In the genomic region with DNA sequence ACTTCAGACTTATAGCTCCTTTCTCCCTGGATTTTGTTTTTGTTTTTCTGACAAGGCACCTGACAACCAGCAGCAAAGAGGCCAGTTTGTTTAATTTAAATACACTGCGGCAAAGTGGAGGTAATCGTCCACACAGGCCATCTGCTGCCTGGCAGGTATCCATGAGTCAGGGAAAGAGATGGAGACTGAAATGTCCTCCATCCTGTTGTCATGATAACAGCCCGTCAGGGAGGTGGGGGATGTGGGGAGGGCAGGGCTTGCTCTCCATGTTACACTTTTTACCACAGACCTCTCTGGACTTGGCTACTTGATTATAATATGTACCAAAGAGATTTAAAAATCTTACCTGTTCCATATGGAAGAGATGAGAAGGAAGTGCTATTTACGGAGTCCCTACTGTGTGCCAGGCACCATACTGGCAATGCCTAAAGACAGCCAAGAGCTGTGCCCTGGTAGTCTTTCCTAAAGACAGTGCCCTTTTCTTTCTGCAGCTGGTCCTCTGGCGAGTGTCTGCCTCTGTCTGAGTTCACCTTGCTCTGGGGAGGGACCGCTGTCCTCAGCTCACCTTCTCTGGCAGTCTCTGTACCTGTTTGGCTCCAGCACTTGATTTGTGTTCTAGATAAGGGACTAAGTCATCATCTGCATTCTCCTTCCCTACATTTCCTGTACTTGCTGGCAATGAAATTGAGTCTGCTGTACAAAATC, we compare ENCODE assay signal across 11 mouse cellular contexts. TPM values are rescaled to one million over a fixed set of nuclear protein-coding genes. Genes with fewer than 3 reads are reported as not detected.
DNase-seq lines count a peak whose midpoint lies in the region; ATAC-seq and TF ChIP-seq lines count a peak whose summit lies in the region.
"Had no signal": no experiment of that assay in that cellular context is flagged by ENCODE, and none has a peak within 500 bp of the region (broad histone marks: within the 10 kb centered on the region; RNA-seq: fewer than 3 reads in every experiment).

No protein-coding gene starts in this region.

- peak; percentile 32 for DNase-seq in liver, adult 2 months (ENCODE audit: extremely low read depth, low read depth, low spot score)
- DNase-seq in cerebellum, adult 8-10 months: peak; percentile 91
- DNase-seq in thymus, postnatal 0 days (ENCODE audit: low spot score): no peak
- DNase-seq in retina, postnatal 1 day: no peak
- DNase-seq: kidney, adult 18-20 months; liver, postnatal 0 days had no signal

- H3K9me3 ChIP-seq in forebrain, embryonic 13.5 days (replicated peaks): no peaks in the 10 kb centered on the region
- no peaks in the 10 kb centered on the region for H3K9me3 ChIP-seq in forebrain, embryonic 12.5 days
- no peaks in the 10 kb centered on the region for H3K9me3 ChIP-seq in liver, embryonic 12.5 days (replicated peaks)
- no peaks in the 10 kb centered on the region for H3K9me3 ChIP-seq in midbrain, embryonic 16.5 days (replicated peaks; ENCODE audit: control insufficient read depth, low read length, poor library complexity, severe bottlenecking)
- H3K9me3 ChIP-seq: limb, embryonic 10.5 days had no signal

- peaks cover 5% of the 10 kb centered on the region for H3K4me1 ChIP-seq in forebrain, embryonic 13.5 days
- H3K4me1 ChIP-seq in forebrain, embryonic 12.5 days: no peaks in the 10 kb centered on the region
- no peaks in the 10 kb centered on the region; the same call in 1 of the 2 replicates for H3K4me1 ChIP-seq in liver, adult 2 months (ENCODE audit: control insufficient read depth, insufficient read depth, low read length)
- H3K4me1 ChIP-seq in liver, embryonic 12.5 days: 0 out of 2 replicates have a peak, but pooled peaks cover 3% of the 10 kb centered on the region
- 0 out of 2 replicates have a peak, but pooled peaks cover 2% of the 10 kb centered on the region for H3K4me1 ChIP-seq in midbrain, embryonic 16.5 days (ENCODE audit: control insufficient read depth, insufficient read depth, low read length)
- H3K4me1 ChIP-seq: limb, embryonic 10.5 days had no signal

- no peak overlapping the region for H3K4me2 ChIP-seq in forebrain, embryonic 13.5 days
- no peak overlapping the region for H3K4me2 ChIP-seq in forebrain, embryonic 12.5 days
- no peak overlapping the region for H3K4me2 ChIP-seq in liver, embryonic 12.5 days
- no peak overlapping the region for H3K4me2 ChIP-seq in midbrain, embryonic 16.5 days (ENCODE audit: low read length)

- peak; percentile 41; the same call in 1 of the 2 replicates for ATAC-seq in forebrain, embryonic 13.5 days
- no peak for ATAC-seq in forebrain, embryonic 12.5 days (ENCODE audit: low FRiP score)
- no peak for ATAC-seq in liver, embryonic 12.5 days
- peak; percentile 78; the same call in 1 of the 2 replicates for ATAC-seq in midbrain, embryonic 16.5 days
- ATAC-seq: liver, postnatal 0 days had no signal

- no peaks in the 10 kb centered on the region for H3K36me3 ChIP-seq in forebrain, embryonic 13.5 days (ENCODE audit: poor library complexity, severe bottlenecking)
- H3K36me3 ChIP-seq in forebrain, embryonic 12.5 days (replicated peaks): no peaks in the 10 kb centered on the region
- H3K36me3 ChIP-seq in liver, adult 2 months (ENCODE audit: control insufficient read depth, insufficient read depth, low read length): no peaks in the 10 kb centered on the region; the same call in 1 of the 2 replicates
- no peaks in the 10 kb centered on the region for H3K36me3 ChIP-seq in liver, embryonic 12.5 days
- no peaks in the 10 kb centered on the region for H3K36me3 ChIP-seq in midbrain, embryonic 16.5 days (ENCODE audit: control insufficient read depth, insufficient read depth, low read length)

- no peak for TF ChIP-seq CTCF in liver, adult 2 months (IDR thresholded peaks at IDR 0.05; ENCODE audit: low read depth, low read length)

- no peaks in the 10 kb centered on the region for H3K79me2 ChIP-seq in liver, adult 2 months (ENCODE audit: control insufficient read depth, insufficient read depth, low read length)

- H3K9ac ChIP-seq in forebrain, embryonic 13.5 days: no peak overlapping the region
- H3K9ac ChIP-seq in forebrain, embryonic 12.5 days: no peak overlapping the region
- no peak overlapping the region for H3K9ac ChIP-seq in liver, adult 2 months (ENCODE audit: low read depth, low read length)
- H3K9ac ChIP-seq in liver, embryonic 12.5 days: no peak overlapping the region
- H3K9ac ChIP-seq in midbrain, embryonic 16.5 days (ENCODE audit: low read depth, low read length): no peak overlapping the region
- H3K9ac ChIP-seq: liver, postnatal 0 days had no signal

- no peak overlapping the region for H3K27ac ChIP-seq in forebrain, embryonic 13.5 days
- no peak overlapping the region for H3K27ac ChIP-seq in forebrain, embryonic 12.5 days
- H3K27ac ChIP-seq in liver, adult 2 months (replicated peaks; ENCODE audit: insufficient read depth, low read depth, low read length): no peak overlapping the region
- H3K27ac ChIP-seq in liver, embryonic 12.5 days: no peak overlapping the region
- peak overlapping the region; percentile 72; the same call in 1 of the 2 replicates for H3K27ac ChIP-seq in midbrain, embryonic 16.5 days (ENCODE audit: low read length)

- no peaks in the 10 kb centered on the region for H3K27me3 ChIP-seq in forebrain, embryonic 13.5 days
- H3K27me3 ChIP-seq in forebrain, embryonic 12.5 days: no peaks in the 10 kb centered on the region
- no peaks in the 10 kb centered on the region for H3K27me3 ChIP-seq in liver, adult 2 months (ENCODE audit: control insufficient read depth, insufficient read depth, low read length)
- H3K27me3 ChIP-seq in liver, embryonic 12.5 days (replicated peaks): no peaks in the 10 kb centered on the region
- H3K27me3 ChIP-seq in midbrain, embryonic 16.5 days (ENCODE audit: control insufficient read depth, insufficient read depth, low read depth, low read length): no peaks in the 10 kb centered on the region

- no peak for TF ChIP-seq POLR2A in liver, adult 2 months (IDR thresholded peaks at IDR 0.05; ENCODE audit: extremely low read depth, insufficient read depth, low read length)

- H3K4me3 ChIP-seq in forebrain, embryonic 13.5 days: no peak overlapping the region
- no peak overlapping the region for H3K4me3 ChIP-seq in forebrain, embryonic 12.5 days (replicated peaks)
- no peak overlapping the region for H3K4me3 ChIP-seq in liver, adult 2 months (ENCODE audit: insufficient read depth, low read depth, low read length)
- no peak overlapping the region for H3K4me3 ChIP-seq in liver, embryonic 12.5 days
- H3K4me3 ChIP-seq in midbrain, embryonic 16.5 days (ENCODE audit: low read depth, low read length): no peak overlapping the region
- H3K4me3 ChIP-seq: limb, embryonic 10.5 days had no signal

- WGBS in forebrain, embryonic 13.5 days: 66% methylated on average over 6 of the region's 6 CpGs
- WGBS in forebrain, embryonic 12.5 days: 76% methylated on average over 6 of the region's 6 CpGs
- WGBS in liver, adult 2 months: 64% methylated on average over 6 of the region's 6 CpGs
- WGBS in liver, embryonic 12.5 days (ENCODE audit: insufficient replicate concordance): 66% methylated on average over 6 of the region's 6 CpGs
- 65% methylated on average over 6 of the region's 6 CpGs for WGBS in midbrain, embryonic 16.5 days

RNA-seq across cellular contexts. Expression of gene Dnmt3a, which starts 44.1 kb away (rescaled TPM):
- 98.5 and 110 TPM in 2 replicates for polyA plus RNA-seq in forebrain, embryonic 13.5 days (2015; fragmentation: Nextera tagmentation; extraction: Ambion mirVana)
- 139 and 146 TPM in 2 replicates for polyA plus RNA-seq in forebrain, embryonic 12.5 days (2016; fragmentation: Nextera tagmentation; extraction: Ambion mirVana)
- total RNA-seq in liver, adult 2 months (2014; rRNA removed): 7.9 and 11.2 TPM in 2 replicates
- 3.0 and 4.0 TPM in 2 replicates for polyA plus RNA-seq in liver, adult 2 months (2012; rRNA removed)
- 57.9 and 58.7 TPM in 2 replicates for polyA plus RNA-seq in liver, embryonic 12.5 days (2016; fragmentation: Nextera tagmentation; extraction: Ambion mirVana)
- 112 and 125 TPM in 2 replicates for polyA plus RNA-seq in midbrain, embryonic 16.5 days (2015; fragmentation: Nextera tagmentation; extraction: Ambion mirVana)
- 86.5 and 86.6 TPM in 2 replicates for polyA plus RNA-seq in thymus, postnatal 0 days (2015; fragmentation: Nextera tagmentation; extraction: Ambion mirVana)

Comparison
In these comparisons a context has a peak if more than half of its experiments do, and no peak if none do; other contexts are left out.
1. ATAC-seq: peak in forebrain, embryonic 13.5 days (single experiment) and midbrain, embryonic 16.5 days (single experiment); none in forebrain, embryonic 12.5 days (single experiment) and liver, embryonic 12.5 days (single experiment).
2. RNA of gene Dnmt3a, which starts 44.1 kb away (polyA plus RNA-seq): 139 to 146 TPM in forebrain, embryonic 12.5 days, 112 to 125 TPM in midbrain, embryonic 16.5 days, 98.5 to 110 TPM in forebrain, embryonic 13.5 days, 86.5 to 86.6 TPM in thymus, postnatal 0 days and 57.9 to 58.7 TPM in liver, embryonic 12.5 days; 3.0 to 4.0 TPM in liver, adult 2 months; every median in the first group is over 10 times any median in the second.
3. DNase-seq: peak in liver, adult 2 months (single experiment) and cerebellum, adult 8-10 months (single experiment); none in thymus, postnatal 0 days (single experiment) and retina, postnatal 1 day (single experiment).